Mouse (Mus musculus) C2C12 (cell line): ENCODE results near the gene Dyrk2. TPM values are rescaled to one million over a fixed set of nuclear protein-coding genes. Genes with fewer than 3 reads are reported as not detected.

Experiments
- H3K27me3 ChIP-seq: one replicate; pipeline ENCODE4 v1.6.1; 2011; ENCODE audit not compliant: control insufficient read depth, insufficient read depth, insufficient read length
- H3K36me3 ChIP-seq: one replicate; pipeline ENCODE4 v1.6.1; 2011; ENCODE audit not compliant: control insufficient read depth, insufficient read depth
- H3K4me3 ChIP-seq: one replicate; pipeline ENCODE4 v1.5.1; 2011; ENCODE audit warnings: mild to moderate bottlenecking, control low read depth; ENCODE audit not compliant: poor library complexity, insufficient read depth, severe bottlenecking
- H3K79me2 ChIP-seq: one replicate; pipeline ENCODE4 v1.6.1; 2011; ENCODE audit not compliant: control insufficient read depth, insufficient read depth
- H3K79me3 ChIP-seq: one replicate; pipeline ENCODE4 v1.6.1; 2011; ENCODE audit warnings: low read depth, control low read depth
- H3ac ChIP-seq: one replicate; pipeline ENCODE3; 2011; ENCODE audit warnings: low read depth; ENCODE audit not compliant: control insufficient read depth, insufficient read length
- CEBPB ChIP-seq: IDR thresholded peaks from one replicate; pipeline ENCODE4 v1.6.1; 2011; ENCODE audit warnings: low read depth, mild to moderate bottlenecking, control low read depth, moderate library complexity
- CTCF ChIP-seq: IDR thresholded peaks from one replicate; pipeline ENCODE4 v1.5.1; 2011; ENCODE audit not compliant: control insufficient read depth, insufficient read depth, insufficient read length
- FOSL1 ChIP-seq: IDR thresholded peaks from one replicate; pipeline ENCODE4 v1.8.0; 2011; ENCODE audit warnings: mild to moderate bottlenecking, low read length; ENCODE audit not compliant: poor library complexity, insufficient read depth, severe bottlenecking
- MAX ChIP-seq: IDR thresholded peaks from one replicate; pipeline ENCODE4 v1.6.1; 2011; ENCODE audit warnings: mild to moderate bottlenecking, control low read depth
- MYOD1 ChIP-seq: IDR thresholded peaks from one replicate; pipeline ENCODE4 v1.6.1; 2011; ENCODE audit warnings: low read depth; ENCODE audit not compliant: control insufficient read depth, insufficient read length
- MYOG ChIP-seq: IDR thresholded peaks from one replicate; pipeline ENCODE4 v1.6.1; 2011; ENCODE audit not compliant: control insufficient read depth, insufficient read length; ENCODE audit errors: extremely low read depth
- USF1 ChIP-seq: IDR thresholded peaks from one replicate; pipeline ENCODE4 v1.6.1; 2011; ENCODE audit warnings: low read depth, mild to moderate bottlenecking, control low read depth, moderate library complexity
- polyA plus RNA-seq: library from polyadenylated mRNA; unstranded; fragments of >200 nt; fragmentation: generic; extraction: Trizol; gene quantifications from one replicate; pipeline ENCODE4 v1.2.1, GENCODE M21; 2012; ENCODE audit warnings: missing spikeins

Dyrk2 gene
- polyA plus RNA-seq, 1 experiment = 11.2 TPM

DNA sequence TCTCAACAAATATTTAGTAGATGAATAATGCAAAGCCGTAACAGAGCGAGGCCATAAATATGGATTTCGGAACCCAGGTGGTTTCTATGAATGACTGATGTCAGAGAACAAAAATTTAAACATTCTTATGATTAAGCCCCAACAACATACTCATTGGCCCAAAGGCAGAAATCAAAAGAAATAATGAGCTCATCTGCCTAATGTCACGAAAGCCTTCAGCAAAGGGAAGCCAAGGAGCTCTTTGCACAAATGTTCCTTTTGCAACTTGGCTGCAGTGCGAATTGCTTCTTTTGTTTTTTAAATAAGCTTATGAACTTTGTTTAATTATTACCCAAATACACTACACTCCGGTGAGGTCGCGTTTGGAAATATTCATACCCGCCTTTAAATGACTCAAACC, 29.4 kb downstream of the Dyrk2 start:
- Histone ChIP-seq H3K27me3 (no peaks in the 10 kb centered on the region), H3K79me3 (no peaks in the 10 kb centered on the region), H3K36me3 (no peaks in the 10 kb centered on the region), H3K79me2 (no peaks in the 10 kb centered on the region), H3ac (no peak overlapping the region), H3K4me3 (no peak overlapping the region)
- TF ChIP-seq FOSL1 (no peak), MYOG (no peak), MAX (no peak), USF1 (no peak), MYOD1 (no peak), CEBPB (no peak), CTCF (no peak)

DNA sequence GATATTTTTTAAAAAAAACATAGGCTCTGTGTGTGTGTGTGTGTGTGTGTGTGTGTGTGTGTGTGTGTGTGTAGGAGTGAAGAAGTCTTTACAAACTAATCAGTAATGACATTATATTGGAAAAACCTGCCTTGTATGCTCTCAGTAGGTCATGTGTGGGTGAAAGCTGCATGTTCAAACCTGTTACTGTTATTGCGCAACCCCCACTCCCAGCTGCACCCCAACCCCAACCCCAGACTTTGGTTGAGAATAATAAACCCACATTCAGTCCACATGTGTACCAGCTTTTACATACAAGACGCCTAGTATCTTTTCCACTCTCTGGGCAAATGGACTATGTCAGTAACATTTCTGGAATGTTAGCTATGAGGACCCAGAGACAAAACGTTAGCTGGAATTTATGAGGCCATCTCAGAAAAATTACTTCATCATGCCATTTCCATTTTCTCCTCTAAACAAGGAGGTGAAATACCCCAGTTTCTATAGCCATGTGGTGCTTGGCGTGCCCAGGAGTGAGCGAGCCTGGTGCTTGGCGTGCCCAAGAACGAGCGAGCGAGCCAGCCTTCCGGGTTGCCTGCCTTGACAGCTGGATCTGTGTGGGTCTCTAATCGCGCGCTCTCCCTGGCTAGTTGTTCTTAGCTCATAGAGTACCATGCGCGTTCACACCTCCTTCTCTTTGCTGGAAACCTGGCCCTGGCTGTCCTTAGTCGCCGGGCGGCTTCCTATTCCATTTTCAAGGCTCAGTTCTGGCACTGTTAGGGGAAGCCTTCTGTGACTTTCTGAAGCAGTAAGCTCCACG, 30.5 kb downstream of the Dyrk2 start:
- H3K79me2 ChIP-seq = no peaks in the 10 kb centered on the region
- no peaks in the 10 kb centered on the region for H3K27me3 ChIP-seq
- TF ChIP-seq FOSL1 (no peak), CEBPB (peak; percentile 54), MAX (no peak), CTCF (no peak)
- no peaks in the 10 kb centered on the region for H3K36me3 ChIP-seq
- H3K79me3 ChIP-seq = no peaks in the 10 kb centered on the region
- no peak overlapping the region for H3K4me3 ChIP-seq
- H3ac ChIP-seq = no peak overlapping the region

- Histone ChIP-seq H3K4me3 (no peak overlapping the region), H3K27me3 (no peaks in the 10 kb centered on the region), H3K36me3 (no peaks in the 10 kb centered on the region), H3ac (no peak overlapping the region), H3K79me2 (no peaks in the 10 kb centered on the region), H3K79me3 (no peaks in the 10 kb centered on the region)
- no peak for TF ChIP-seq CTCF
- no peak for TF ChIP-seq MYOD1
- TF ChIP-seq CEBPB = no peak
- TF ChIP-seq MAX = no peak
- TF ChIP-seq USF1 = no peak
- TF ChIP-seq FOSL1 = no peak
- no peak for TF ChIP-seq MYOG
Measured at GRCm38 (mm10) chr10:118837636-118838035, 32.4 kb downstream of the Dyrk2 start.

GRCm38 (mm10) chr10:118831190-118831589, 38.8 kb downstream of the Dyrk2 start:
- no peaks in the 10 kb centered on the region for H3K79me3 ChIP-seq
- H3K79me2 ChIP-seq = no peaks in the 10 kb centered on the region
- H3K4me3 ChIP-seq = no peak overlapping the region
- no peaks in the 10 kb centered on the region for H3K36me3 ChIP-seq
- TF ChIP-seq MYOG (no peak), FOSL1 (no peak), CTCF (no peak), MAX (no peak), USF1 (no peak), CEBPB (no peak), MYOD1 (no peak)
- H3K27me3 ChIP-seq = no peaks in the 10 kb centered on the region
- H3ac ChIP-seq = no peak overlapping the region

DNA sequence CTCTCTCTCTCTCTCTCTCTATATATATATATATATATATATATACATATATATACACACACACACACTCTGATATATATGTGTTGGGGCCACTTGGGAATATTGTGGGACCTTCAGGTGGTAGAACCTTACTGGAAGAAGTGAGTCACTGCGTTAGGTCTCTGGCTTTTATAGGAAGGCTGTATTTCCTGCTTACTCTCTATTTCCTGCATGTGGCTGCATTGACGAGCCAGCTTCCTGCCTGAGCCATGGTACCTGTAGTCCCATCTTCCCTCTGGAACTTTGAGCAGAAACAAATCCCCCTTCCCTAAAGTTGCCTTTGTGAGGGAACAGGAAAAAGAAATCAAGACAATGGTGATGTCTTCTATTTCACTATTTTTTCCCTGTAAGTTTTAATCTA, 40.4 kb downstream of the Dyrk2 start:
- Histone ChIP-seq H3K27me3 (no peaks in the 10 kb centered on the region), H3K4me3 (no peak overlapping the region), H3K36me3 (no peaks in the 10 kb centered on the region), H3K79me3 (no peaks in the 10 kb centered on the region), H3ac (no peak overlapping the region), H3K79me2 (no peaks in the 10 kb centered on the region)
- no peak for TF ChIP-seq USF1
- TF ChIP-seq MYOG = no peak
- TF ChIP-seq MYOD1 = no peak
- no peak for TF ChIP-seq FOSL1

GRCm38 (mm10) chr10:118827116-118827515, 42.9 kb downstream of the Dyrk2 start:
- TF ChIP-seq MAX = no peak
- no peak for TF ChIP-seq MYOG
- no peak for TF ChIP-seq CEBPB
- no peak for TF ChIP-seq USF1
- TF ChIP-seq CTCF = no peak
- TF ChIP-seq FOSL1 = no peak
- TF ChIP-seq MYOD1 = no peak
- no peaks in the 10 kb centered on the region for H3K27me3 ChIP-seq

More at GRCm38 (mm10) chr10:118827116-118827515, 42.9 kb downstream of the Dyrk2 start:
- Histone ChIP-seq H3ac (no peak overlapping the region), H3K4me3 (no peak overlapping the region), H3K79me2 (no peaks in the 10 kb centered on the region), H3K36me3 (no peaks in the 10 kb centered on the region), H3K79me3 (no peaks in the 10 kb centered on the region)
